Mouse (Mus musculus): ENCODE results near the gene Txndc15.

GRCm38 (mm10) chr13:55704301-55704700 is 10.1 kb upstream of the Txndc15 start:
- TF ChIP-seq POLR2A (IDR thresholded peaks at IDR 0.05; ENCODE audit: borderline replicate concordance, low read depth, low read length) (no peak), CTCF (IDR thresholded peaks at IDR 0.05; ENCODE audit: low read depth, low read length) (no peak)
